Mouse (Mus musculus): Measurements from ENCODE around the gene Myb. TPM values are rescaled to one million over a fixed set of nuclear protein-coding genes. Genes with fewer than 3 reads are reported as not detected.

Gene Myb
- polyA plus RNA-seq, 1 experiment from 2014 or later: 7.7 TPM

- peak overlapping the region; percentile 72 for H3K27ac ChIP-seq (ENCODE audit: low read length)
- 3% methylated on average over 20 of the region's 20 CpGs for WGBS (ENCODE audit: insufficient replicate concordance)
Measured at GRCm38 (mm10) chr10:21161359-21162094, 743 bp upstream of the Myb start.

GRCm38 (mm10) chr10:21159697-21160394 lies 938 bp downstream of the Myb start:
- Histone ChIP-seq H3K4me2 (ENCODE audit: low read depth, low read length) (peak overlapping the region; percentile 94), H3K9ac (ENCODE audit: low read depth, low read length) (peak overlapping the region; percentile 78), H3K4me3 (ENCODE audit: low read depth, low read length) (peak overlapping the region; percentile 73), H3K9me3 (replicated peaks; ENCODE audit: control insufficient read depth, low read length) (no peaks in the 10 kb centered on the region), H3K27me3 (ENCODE audit: control insufficient read depth, insufficient read depth, low read depth, low read length) (peaks cover 14% of the 10 kb centered on the region), H3K27ac (ENCODE audit: low read length) (peak overlapping the region; percentile 4; the same call in 1 of the 2 replicates), H3K36me3 (ENCODE audit: control insufficient read depth, insufficient read depth) (no peaks in the 10 kb centered on the region), H3K4me1 (ENCODE audit: control insufficient read depth, low read depth, low read length) (peaks cover 34% of the 10 kb centered on the region)
- 0 out of 2 replicates have a peak, but pooled peaks have one; percentile 33 for ATAC-seq (ENCODE audit: low read depth)
- WGBS (ENCODE audit: insufficient replicate concordance): under 1% methylated on average over 44 of the region's 44 CpGs

More at GRCm38 (mm10) chr10:21161359-21162094, 743 bp upstream of the Myb start:
- H3K9me3 ChIP-seq (replicated peaks; ENCODE audit: control insufficient read depth, low read length): no peaks in the 10 kb centered on the region
- no peaks in the 10 kb centered on the region for H3K36me3 ChIP-seq (ENCODE audit: control insufficient read depth, insufficient read depth)
- peaks cover 34% of the 10 kb centered on the region for H3K4me1 ChIP-seq (ENCODE audit: control insufficient read depth, low read depth, low read length)
- H3K4me3 ChIP-seq (ENCODE audit: low read depth, low read length): peak overlapping the region; percentile 73
- peak overlapping the region; percentile 94 for H3K4me2 ChIP-seq (ENCODE audit: low read depth, low read length)
- peak overlapping the region; percentile 78 for H3K9ac ChIP-seq (ENCODE audit: low read depth, low read length)
- ATAC-seq (ENCODE audit: low read depth): peak; percentile 32; the same call in 1 of the 2 replicates
- H3K27me3 ChIP-seq (ENCODE audit: control insufficient read depth, insufficient read depth, low read depth, low read length): peaks cover 14% of the 10 kb centered on the region

GRCm38 (mm10) chr10:21158918-21159443 lies 1.8 kb downstream of the Myb start:
- WGBS (ENCODE audit: insufficient replicate concordance): under 1% methylated on average over 35 of the region's 35 CpGs
- Histone ChIP-seq H3K4me3 (ENCODE audit: low read depth, low read length) (peak overlapping the region; percentile 73), H3K4me2 (ENCODE audit: low read depth, low read length) (peak overlapping the region; percentile 94)

GRCm38 (mm10) chr10:21158111-21158917 lies 2.5 kb downstream of the Myb start:
- Histone ChIP-seq H3K36me3 (ENCODE audit: control insufficient read depth, insufficient read depth) (no peaks in the 10 kb centered on the region), H3K9me3 (replicated peaks; ENCODE audit: control insufficient read depth, low read length) (no peaks in the 10 kb centered on the region), H3K27me3 (ENCODE audit: control insufficient read depth, insufficient read depth, low read depth, low read length) (peaks cover 14% of the 10 kb centered on the region), H3K27ac (ENCODE audit: low read length) (peak overlapping the region; percentile 50), H3K4me3 (ENCODE audit: low read depth, low read length) (peak overlapping the region; percentile 73), H3K4me2 (ENCODE audit: low read depth, low read length) (peak overlapping the region; percentile 94), H3K4me1 (ENCODE audit: control insufficient read depth, low read depth, low read length) (peaks cover 34% of the 10 kb centered on the region), H3K9ac (ENCODE audit: low read depth, low read length) (peak overlapping the region; percentile 68)
- no peak for ATAC-seq (ENCODE audit: low read depth)
- under 1% methylated on average over 19 of the region's 19 CpGs for WGBS (ENCODE audit: insufficient replicate concordance)

More at GRCm38 (mm10) chr10:21158918-21159443, 1.8 kb downstream of the Myb start:
- H3K27ac ChIP-seq (ENCODE audit: low read length): peak overlapping the region; percentile 50
- H3K36me3 ChIP-seq (ENCODE audit: control insufficient read depth, insufficient read depth): no peaks in the 10 kb centered on the region
- H3K4me1 ChIP-seq (ENCODE audit: control insufficient read depth, low read depth, low read length): peaks cover 34% of the 10 kb centered on the region
- H3K9ac ChIP-seq (ENCODE audit: low read depth, low read length): peak overlapping the region; percentile 68
- H3K27me3 ChIP-seq (ENCODE audit: control insufficient read depth, insufficient read depth, low read depth, low read length): peaks cover 14% of the 10 kb centered on the region
- peak; percentile 44 for ATAC-seq (ENCODE audit: low read depth)
- no peaks in the 10 kb centered on the region for H3K9me3 ChIP-seq (replicated peaks; ENCODE audit: control insufficient read depth, low read length)

- H3K36me3 ChIP-seq (ENCODE audit: control insufficient read depth, insufficient read depth): no peaks in the 10 kb centered on the region
- 19% methylated on average over 5 of the region's 5 CpGs for WGBS (ENCODE audit: insufficient replicate concordance)
- no peak for ATAC-seq (ENCODE audit: low read depth)
- H3K9ac ChIP-seq (ENCODE audit: low read depth, low read length): no peak overlapping the region
- peaks cover 14% of the 10 kb centered on the region for H3K27me3 ChIP-seq (ENCODE audit: control insufficient read depth, insufficient read depth, low read depth, low read length)
- H3K4me2 ChIP-seq (ENCODE audit: low read depth, low read length): peak overlapping the region; percentile 1; the same call in 1 of the 2 replicates
- no peak overlapping the region for H3K4me3 ChIP-seq (ENCODE audit: low read depth, low read length)
- H3K4me1 ChIP-seq (ENCODE audit: control insufficient read depth, low read depth, low read length): peaks cover 34% of the 10 kb centered on the region
- no peaks in the 10 kb centered on the region for H3K9me3 ChIP-seq (replicated peaks; ENCODE audit: control insufficient read depth, low read length)
- H3K27ac ChIP-seq (ENCODE audit: low read length): no peak overlapping the region
Measured at GRCm38 (mm10) chr10:21156953-21157499, 3.8 kb downstream of the Myb start.

- ATAC-seq (ENCODE audit: low read depth): no peak
- WGBS (ENCODE audit: insufficient replicate concordance): 67% methylated on average over 3 of the region's 3 CpGs
- H3K9ac ChIP-seq (ENCODE audit: low read depth, low read length): no peak overlapping the region
- H3K27me3 ChIP-seq (ENCODE audit: control insufficient read depth, insufficient read depth, low read depth, low read length): peaks cover 10% of the 10 kb centered on the region; the same call in 1 of the 2 replicates
- no peaks in the 10 kb centered on the region for H3K9me3 ChIP-seq (replicated peaks; ENCODE audit: control insufficient read depth, low read length)
- no peak overlapping the region for H3K27ac ChIP-seq (ENCODE audit: low read length)
- H3K36me3 ChIP-seq (ENCODE audit: control insufficient read depth, insufficient read depth): no peaks in the 10 kb centered on the region
- H3K4me1 ChIP-seq (ENCODE audit: control insufficient read depth, low read depth, low read length): peaks cover 28% of the 10 kb centered on the region
- no peak overlapping the region for H3K4me3 ChIP-seq (ENCODE audit: low read depth, low read length)
- no peak overlapping the region for H3K4me2 ChIP-seq (ENCODE audit: low read depth, low read length)
Measured at GRCm38 (mm10) chr10:21156416-21156815, 4.4 kb downstream of the Myb start.

GRCm38 (mm10) chr10:21154927-21155326 lies 5.9 kb downstream of the Myb start:
- H3K9ac ChIP-seq (ENCODE audit: low read depth, low read length): no peak overlapping the region
- no peak overlapping the region for H3K4me3 ChIP-seq (ENCODE audit: low read depth, low read length)
- no peaks in the 10 kb centered on the region for H3K9me3 ChIP-seq (replicated peaks; ENCODE audit: control insufficient read depth, low read length)
- H3K4me2 ChIP-seq (ENCODE audit: low read depth, low read length): no peak overlapping the region
- H3K4me1 ChIP-seq (ENCODE audit: control insufficient read depth, low read depth, low read length): peaks cover 21% of the 10 kb centered on the region
- peaks cover 6% of the 10 kb centered on the region; the same call in 1 of the 2 replicates for H3K27me3 ChIP-seq (ENCODE audit: control insufficient read depth, insufficient read depth, low read depth, low read length)
- no peak overlapping the region for H3K27ac ChIP-seq (ENCODE audit: low read length)
- no peaks in the 10 kb centered on the region for H3K36me3 ChIP-seq (ENCODE audit: control insufficient read depth, insufficient read depth)
- 21% methylated on average over 3 of the region's 3 CpGs for WGBS (ENCODE audit: insufficient replicate concordance)
- no peak for ATAC-seq (ENCODE audit: low read depth)

- Histone ChIP-seq H3K4me2 (ENCODE audit: low read depth, low read length) (no peak overlapping the region), H3K4me3 (ENCODE audit: low read depth, low read length) (no peak overlapping the region), H3K27ac (ENCODE audit: low read length) (0 out of 2 replicates have a peak overlapping the region, but pooled peaks have one; percentile 20), H3K9me3 (replicated peaks; ENCODE audit: control insufficient read depth, low read length) (no peaks in the 10 kb centered on the region), H3K4me1 (ENCODE audit: control insufficient read depth, low read depth, low read length) (peaks cover 7% of the 10 kb centered on the region), H3K36me3 (ENCODE audit: control insufficient read depth, insufficient read depth) (no peaks in the 10 kb centered on the region), H3K27me3 (ENCODE audit: control insufficient read depth, insufficient read depth, low read depth, low read length) (no peaks in the 10 kb centered on the region), H3K9ac (ENCODE audit: low read depth, low read length) (no peak overlapping the region)
- ATAC-seq (ENCODE audit: low read depth): no peak
- 38% methylated on average over 4 of the region's 4 CpGs for WGBS (ENCODE audit: insufficient replicate concordance)
Measured at GRCm38 (mm10) chr10:21153433-21153832, 7.4 kb downstream of the Myb start.
